Mouse (Mus musculus) embryo, embryonic 11 days (tissue): ENCODE measurements around the gene Abcc6.
A peak's percentile ranks its signal among the peaks of the same experiment; 100 is the strongest.

ENCODE experiments used
- DNase-seq: peaks from one replicate; pipeline ENCODE4 v3.0.0-alpha.2; 2015

Abcc6 gene

DNA sequence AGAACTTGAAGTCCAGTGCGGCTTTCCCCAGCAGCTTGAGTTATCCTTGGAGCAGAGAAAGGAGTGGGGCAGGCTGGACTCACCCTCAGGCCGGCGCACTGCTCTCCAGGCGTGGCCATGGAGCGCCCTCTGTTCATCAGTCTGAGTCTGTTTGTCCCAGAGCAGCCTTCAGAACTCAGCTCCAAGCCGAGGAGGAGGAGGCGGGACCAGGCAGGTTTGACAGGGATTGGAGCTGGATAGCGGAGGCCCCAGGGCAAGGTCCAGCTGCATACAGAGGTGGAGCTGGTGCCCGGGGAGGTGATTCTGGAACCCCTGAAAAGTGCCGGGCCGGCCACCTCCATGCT lies at the start of gene Abcc6:
TSS of gene Abcc6 (minus strand) at position 158 of the 344 bp plus-strand sequence.
- peak; percentile 53 for DNase-seq

DNA sequence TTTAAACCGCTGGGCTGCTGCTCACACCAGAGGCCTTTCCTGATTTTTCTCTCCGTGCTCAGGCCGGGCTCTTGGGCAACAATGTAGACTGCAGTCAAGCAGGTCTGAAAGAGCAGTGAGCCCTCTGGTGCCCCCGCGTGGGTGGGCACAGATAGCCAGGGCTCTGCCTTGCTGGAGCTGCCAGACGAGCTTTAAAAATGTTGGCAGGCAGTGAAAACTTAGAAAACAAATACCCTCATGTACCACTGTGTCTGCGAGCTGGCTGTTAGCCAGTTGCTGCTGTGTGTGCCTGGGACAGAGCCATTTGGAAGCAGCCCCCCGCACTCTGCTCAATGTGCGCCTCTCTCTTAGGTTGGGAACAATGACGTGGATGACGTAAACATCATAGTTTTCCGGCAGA lies 47.6 kb upstream of the Abcc6 start:
- DNase-seq, result no peak

DNA sequence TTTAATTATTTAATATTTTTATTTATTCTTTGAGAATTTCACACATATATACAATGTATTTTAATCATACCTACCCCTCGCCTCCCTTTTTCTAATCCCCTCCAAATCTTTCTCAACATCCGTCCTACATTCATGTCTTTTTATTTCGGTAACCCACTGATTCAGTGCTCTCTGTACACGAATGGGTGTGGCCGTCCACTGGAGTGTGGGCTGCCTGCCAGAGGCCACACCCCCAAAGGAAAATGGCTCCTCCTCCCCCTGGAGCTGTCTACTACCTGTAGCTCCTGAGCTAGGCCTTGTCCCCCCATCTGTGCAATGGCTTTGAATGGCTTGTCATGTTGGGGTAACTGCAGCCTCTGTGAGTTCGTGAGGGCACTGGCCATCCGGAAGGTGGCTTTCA lies 46.7 kb upstream of the Abcc6 start:
- no peak for DNase-seq

DNA sequence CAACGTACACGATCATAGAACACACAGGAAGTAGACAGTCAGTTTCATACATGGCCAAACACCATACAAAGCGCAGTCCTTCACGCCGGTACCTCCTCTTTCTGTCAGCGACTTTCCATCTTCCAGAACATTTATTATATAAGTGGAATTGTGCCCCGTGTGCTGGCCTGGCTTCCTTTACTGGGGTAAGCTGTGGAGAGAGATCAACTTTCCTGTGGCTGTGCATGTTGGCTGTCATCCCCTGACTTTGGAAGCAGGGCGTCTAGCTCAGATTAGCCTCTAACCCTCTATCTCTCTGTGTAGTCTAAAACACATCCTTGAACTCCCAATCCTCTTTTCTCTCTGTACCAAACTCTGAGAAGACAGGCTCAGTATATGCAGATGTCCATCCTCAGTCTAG lies 38.7 kb upstream of the Abcc6 start:
- no peak for DNase-seq

DNA sequence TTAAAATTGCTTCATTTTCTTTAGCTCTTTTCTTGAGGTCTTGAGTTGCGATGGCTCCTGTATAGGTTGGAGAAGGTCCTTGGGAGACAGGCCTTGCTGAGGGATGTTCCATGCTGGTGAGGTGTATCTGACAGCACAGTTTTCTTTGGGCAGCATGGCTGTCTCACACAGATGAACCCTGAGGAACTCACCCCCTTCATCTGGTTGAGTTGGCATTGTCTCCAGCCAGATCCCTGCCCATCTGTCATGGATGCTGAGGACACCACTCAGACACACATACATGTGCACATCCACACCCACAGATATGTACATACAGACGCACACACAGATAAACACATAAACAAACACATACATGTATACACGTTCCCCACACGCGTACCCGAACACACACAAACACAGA lies 33.2 kb upstream of the Abcc6 start:
- DNase-seq, result no peak

DNA sequence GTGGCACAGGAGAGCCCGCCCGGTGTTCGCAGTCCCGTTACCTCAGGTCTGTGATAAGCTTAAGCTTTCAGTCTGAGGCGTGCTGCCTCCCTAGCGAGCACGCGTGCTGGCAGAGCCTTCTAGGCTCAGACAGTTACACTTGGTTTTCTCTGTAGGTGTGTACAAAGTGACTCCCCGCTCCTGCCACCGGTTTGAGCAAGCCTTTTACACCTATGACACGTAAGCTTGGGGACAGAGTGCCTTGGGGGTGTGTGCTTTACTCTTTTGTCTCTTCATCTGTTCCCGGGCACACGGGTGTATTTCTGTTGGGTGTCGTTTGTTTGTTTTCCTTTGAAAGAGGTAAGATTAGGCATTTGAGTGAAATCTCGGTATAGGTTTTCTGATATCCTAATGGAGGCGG lies 31.5 kb upstream of the Abcc6 start:
- no peak for DNase-seq

DNA sequence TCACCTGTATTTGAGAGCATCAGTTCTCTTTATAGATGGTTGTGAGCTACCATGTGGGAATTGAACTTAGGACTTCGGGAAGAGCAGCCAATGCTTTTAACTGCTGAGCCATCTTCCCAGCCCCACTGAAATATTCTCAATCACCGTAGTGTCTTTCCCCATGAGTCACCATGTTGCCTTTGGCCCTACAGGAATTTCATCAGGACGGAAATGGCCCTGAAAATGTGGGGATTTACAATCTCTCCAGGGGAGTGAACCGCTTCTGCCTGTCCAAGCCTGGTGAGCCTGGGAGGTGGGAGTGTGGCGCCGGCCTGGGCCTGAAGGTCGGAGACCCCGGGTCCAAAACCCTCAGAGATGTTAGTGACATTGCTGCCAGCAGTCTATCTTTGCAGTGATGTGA lies 30.6 kb upstream of the Abcc6 start:
- DNase-seq, result no peak

DNA sequence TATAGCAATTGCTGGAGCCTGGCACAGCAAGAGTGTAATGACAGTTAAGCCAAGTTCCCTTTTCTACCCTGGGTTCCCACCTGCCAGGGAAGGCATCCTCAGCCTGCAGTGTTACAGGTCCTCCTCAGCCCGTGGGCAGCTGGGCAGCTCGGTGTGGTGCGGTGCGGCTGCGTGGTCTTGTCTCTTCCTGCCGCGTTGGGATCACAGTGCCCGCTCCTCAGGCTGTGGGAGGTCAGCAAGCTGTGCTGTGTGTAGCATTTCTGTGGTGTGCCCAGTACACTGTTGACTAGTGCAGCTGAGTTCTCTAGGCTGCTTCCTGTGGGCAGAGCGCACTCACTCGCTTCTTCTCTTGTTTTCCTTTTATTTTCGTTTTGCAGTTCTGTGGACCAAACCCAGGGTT lies 28.8 kb upstream of the Abcc6 start:
- DNase-seq, result no peak

DNA sequence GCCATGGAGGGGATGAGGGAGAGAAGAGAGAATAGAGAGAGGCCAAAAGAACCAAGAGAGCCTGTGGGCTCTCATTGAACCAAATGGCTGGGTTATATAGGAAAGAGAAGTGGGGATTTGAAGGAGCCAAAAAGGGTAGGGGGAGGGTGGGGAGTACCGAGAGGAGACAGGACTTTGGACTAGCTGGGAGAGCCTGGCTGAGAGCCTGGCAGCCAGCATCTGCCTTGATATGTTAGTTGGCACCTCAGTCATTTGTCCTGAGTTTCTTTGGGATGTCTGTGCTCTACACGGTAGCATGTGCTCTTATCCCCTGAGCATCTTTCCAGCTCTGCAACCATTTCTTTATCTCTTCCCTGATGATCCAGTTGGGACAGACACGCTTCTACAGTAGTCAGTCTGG lies 23.5 kb upstream of the Abcc6 start:
- no peak for DNase-seq

DNA sequence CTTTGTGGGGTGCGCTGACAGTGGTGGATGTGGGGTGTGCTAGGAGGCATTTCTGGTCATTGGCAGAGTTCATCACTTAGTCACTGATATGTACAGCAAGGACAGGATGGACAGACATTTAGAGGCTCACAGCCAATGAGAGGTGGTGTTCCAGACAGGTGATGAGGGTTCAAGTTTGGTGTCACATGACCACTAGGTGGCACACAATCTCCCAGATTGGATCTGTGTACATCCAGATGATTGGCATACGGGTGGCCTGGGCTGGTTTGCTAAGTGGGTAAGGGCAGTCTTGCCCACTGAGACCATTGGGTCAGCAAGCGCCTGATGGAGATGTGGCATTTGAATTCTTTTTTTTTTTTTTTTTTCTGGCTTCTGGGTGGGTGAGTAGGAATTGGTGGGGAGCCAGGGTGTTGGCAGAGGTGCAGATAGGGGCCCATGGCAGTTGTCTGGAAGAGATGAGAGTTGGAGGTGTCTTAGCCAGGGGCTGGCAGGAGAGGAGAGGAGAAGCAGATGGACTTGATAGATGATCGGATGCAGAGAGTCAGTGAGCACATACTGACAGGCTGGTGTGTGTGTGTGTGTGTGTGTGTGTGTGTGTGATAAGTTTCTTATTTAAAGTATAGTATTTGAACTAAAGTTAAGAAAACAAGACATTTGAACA lies 22.2 kb upstream of the Abcc6 start:
- peak; percentile 36 for DNase-seq

DNA sequence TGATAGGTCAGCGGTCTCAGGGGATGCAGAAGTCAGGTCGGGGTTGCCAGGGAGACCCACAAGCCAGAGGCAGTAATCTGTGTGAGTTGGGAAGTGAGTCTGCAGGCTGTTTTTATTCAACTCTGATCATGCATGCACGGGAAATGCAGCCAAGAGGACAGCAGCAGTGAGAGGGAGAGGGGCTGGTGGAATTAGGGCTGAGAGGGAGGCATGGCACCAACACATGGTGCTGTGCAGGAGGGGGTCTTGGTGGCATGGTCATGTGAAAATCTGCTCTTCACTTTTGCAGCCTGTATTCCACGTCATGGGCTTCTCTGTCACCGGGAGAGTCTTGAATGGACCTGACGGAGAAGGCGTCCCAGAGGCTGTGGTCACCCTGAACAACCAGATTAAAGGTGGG lies 19.9 kb upstream of the Abcc6 start:
- DNase-seq, result no peak

DNA sequence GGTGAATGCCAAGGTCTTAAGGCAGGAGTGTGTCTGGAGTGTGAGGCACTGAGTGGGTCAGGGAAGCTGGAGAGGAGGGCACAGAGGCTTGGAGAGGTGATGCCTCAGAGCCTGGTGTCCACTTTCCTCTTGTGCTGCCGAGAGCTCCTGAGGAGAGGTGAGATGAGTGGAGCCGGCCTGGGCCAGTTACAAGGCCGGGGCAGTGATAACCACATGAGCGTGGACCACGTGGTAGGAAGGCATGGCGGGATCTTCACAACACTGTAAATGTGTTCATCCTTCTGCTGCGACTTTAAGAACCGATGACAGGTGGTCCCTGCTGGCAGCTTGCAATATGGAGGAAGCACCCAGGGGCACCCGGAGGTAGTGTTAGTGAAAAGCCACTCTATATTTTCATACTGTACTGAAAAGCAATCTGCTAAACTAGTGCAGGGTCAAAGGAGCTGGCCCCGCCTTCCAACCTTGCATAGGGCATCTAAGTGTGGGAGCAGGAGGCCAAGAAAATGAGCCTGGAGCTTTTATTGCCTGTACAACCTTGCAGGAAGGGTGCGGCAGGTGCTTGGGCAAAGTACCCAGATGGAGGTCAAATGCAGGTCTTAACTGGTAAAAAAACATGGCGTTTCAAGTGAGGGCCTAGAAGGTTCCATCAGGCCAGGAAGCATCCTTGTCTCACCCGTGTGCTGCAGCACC lies 17.9 kb upstream of the Abcc6 start:
- DNase-seq, result no peak

DNA sequence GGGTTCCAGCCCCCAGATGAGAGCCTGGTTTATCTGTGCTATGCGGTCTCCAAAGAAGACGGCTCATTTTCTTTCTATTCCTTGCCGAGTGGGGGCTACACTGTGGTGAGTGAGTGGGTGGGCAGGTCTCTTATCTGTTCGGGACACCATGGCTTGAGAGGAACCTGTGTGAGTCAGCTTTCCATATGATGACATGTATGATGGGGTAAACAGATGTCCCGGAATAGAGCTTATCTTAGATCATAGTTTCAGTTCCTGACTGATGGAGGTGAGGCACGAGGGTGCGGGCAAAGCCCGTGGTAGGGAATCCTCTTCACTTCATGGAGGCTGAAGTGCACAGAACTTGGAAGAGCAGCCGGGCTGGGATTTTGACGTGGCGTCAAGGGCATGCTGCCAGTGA lies 15.8 kb upstream of the Abcc6 start:
- no peak for DNase-seq

DNA sequence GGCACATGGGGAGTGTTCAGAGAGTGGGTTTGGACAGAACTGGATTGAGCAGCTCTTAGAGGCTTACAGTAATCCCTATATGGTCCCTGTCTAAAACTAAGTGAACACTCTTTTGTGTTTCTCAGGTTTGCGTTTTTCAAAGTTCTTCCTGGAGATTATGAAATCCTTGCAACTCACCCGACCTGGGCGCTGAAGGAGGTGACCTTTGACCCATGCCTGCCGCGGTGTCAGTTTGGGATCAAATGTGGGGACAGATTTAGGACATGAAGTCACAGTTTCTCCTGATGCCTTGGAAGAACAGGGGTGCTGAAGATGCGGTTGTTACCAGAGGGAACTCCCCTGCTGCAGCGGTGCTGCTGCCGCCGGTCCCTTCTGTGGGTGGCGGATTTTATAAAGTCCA lies 14.0 kb upstream of the Abcc6 start:
- no peak for DNase-seq

DNA sequence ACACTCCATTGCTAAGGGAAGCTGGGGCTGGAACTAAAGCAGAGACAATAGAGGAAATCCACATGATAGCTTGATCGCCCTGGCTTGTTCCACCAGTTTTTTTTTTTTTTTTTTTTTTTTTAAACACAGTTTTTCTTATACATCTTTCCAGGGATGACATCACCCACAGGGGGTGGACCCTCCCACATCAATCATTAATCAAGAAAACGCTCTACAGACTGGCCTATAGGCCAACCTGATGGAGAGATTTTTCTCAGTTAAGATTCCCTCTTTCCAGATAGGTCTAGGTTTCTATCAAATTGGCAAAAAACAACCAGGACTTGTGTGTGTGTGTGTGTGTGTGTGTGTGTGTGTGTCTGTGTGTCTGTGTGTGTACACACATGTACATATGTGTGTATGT lies 9.8 kb upstream of the Abcc6 start:
- no peak for DNase-seq

DNA sequence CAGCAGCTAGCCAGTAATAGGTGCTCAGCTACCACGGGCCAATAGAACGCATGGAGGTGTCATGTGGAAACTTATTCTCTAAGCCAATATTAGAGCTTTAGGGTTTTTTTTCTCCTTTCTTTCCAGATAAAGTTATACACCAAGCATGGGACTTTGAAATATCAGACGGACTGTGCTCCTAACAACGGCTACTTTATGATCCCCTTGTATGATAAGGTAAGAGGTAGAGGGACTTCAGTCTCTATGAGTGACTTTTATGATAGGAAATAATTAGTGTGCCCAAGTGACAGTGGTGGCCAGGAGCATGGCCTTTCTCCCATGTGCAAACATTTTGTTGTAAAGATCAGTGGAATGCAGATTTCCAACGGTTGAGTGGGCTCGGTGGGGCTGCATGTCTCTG lies 7.3 kb upstream of the Abcc6 start:
- DNase-seq, result no peak

DNA sequence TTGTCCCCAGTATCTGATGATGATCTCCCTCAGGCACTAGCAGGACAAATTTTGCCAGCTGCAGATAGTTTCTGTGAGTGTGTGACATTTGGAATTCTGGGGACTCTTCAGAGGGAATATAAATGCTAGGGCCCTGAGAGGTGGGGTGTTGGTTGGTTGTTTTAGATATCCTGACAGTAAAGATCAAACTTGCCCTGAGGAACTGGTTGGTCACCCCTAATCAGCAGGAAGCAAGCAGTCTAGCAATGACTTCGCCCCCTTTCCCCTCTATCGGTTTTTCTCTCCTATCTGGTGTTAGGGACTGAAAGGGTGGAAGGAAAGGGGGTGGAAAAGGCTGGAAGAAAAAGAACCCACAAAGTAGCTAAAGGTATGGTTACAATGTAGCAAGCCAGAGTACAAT lies 5.4 kb upstream of the Abcc6 start:
- DNase-seq, result no peak

DNA sequence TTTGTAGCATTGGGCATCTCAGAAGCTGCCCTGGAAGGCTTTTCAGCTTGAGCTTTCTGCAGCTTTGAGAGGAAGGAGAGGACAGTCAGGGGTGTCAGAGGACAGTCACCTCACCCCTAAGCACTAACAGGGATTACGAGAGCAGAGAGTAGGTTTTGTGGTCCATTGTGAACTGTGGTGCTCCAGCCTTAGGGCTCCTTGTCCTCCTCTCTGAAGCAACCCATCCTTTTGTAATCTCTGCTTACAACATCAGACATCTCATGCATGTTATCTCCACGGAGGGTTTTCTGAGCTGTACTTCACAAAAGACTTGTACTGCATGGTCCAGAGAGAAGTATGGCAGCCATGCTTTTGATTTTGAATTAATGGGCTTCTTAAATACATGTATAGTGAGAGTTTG lies 4.9 kb upstream of the Abcc6 start:
- no peak for DNase-seq

DNA sequence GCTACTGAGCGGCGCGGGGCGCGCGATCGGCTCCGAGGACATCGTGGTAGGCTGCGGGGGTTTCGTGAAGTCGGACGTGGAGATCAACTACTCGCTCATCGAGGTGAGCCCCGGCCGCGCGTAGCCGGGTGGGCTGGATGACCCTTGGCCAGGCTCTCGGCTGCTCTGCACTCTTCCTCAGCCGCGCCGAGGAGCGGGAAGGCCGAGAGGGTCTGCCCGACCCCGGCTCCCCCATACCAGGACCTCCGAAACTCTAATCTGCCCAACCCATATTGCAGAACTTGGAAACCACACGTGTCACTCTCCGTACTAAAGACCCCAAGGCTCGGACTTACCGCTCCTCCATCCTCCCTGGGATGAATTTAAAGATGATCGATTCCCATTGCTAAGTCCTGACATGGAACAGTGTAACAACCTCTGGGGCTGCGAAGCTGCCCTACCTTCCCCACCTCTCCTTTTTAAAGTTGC lies 3.8 kb upstream of the Abcc6 start:
- DNase-seq, result no peak

DNA sequence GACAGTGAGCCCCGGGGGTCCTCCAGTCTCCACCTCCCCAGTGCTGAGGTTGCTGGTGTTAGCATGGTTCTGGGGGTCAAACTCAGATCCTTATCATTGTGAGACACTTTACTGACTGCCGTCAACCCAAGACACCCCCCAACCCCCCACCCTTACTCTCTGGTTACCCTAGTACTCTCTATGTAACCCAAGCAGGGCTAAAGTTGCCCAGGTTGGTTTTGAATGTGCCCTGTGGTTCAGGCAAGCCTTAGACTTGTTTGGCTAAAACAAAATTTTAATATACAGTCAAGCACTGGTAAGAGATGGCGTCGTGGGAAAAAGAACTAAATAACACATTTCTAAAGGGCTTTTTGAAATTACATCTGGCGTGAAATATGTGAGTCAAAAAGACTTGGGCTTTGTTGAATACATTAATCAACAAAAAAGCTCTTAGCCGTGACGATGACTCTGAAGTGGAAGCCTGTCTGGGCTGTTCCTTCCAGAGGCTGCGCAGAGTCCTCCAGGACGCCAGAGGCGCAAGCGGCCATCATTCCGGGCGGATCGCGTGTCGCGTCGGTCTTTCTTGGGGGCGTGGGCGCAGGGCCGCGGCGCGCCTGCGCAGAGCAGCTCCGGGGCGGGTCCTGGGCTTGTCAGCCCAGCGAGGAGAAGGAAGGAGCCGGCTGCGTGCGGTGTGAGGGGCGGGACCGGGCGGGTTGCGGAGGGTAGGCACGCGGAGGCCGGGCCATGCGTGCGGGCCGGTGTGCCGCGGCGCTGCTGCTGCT lies 3.2 kb upstream of the Abcc6 start, which contains the start of gene Nomo1:
TSS of gene Nomo1 (plus strand) at position 590 of the 761 bp plus-strand sequence.
- DNase-seq, result peak; percentile 96

DNA sequence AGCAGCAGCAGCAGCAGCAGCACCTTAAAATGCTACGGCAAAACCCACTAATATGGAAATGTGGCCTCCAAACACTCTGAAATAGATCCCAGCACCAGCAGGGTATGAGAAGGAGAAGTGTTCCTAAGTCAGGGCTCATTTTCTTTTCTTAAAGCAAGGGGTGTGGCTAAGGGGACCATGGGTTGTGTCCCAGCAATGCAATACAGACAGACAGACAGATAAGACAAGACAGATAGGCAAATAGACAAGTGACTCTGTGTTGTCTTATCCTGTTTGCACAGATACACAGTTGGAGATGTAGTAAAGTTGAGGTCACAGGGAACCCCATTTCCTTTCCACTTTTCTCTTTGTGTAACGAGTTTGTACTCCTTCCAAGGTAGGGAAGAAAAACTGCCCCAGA lies 973 bp upstream of the Abcc6 start:
- DNase-seq, result no peak

DNA sequence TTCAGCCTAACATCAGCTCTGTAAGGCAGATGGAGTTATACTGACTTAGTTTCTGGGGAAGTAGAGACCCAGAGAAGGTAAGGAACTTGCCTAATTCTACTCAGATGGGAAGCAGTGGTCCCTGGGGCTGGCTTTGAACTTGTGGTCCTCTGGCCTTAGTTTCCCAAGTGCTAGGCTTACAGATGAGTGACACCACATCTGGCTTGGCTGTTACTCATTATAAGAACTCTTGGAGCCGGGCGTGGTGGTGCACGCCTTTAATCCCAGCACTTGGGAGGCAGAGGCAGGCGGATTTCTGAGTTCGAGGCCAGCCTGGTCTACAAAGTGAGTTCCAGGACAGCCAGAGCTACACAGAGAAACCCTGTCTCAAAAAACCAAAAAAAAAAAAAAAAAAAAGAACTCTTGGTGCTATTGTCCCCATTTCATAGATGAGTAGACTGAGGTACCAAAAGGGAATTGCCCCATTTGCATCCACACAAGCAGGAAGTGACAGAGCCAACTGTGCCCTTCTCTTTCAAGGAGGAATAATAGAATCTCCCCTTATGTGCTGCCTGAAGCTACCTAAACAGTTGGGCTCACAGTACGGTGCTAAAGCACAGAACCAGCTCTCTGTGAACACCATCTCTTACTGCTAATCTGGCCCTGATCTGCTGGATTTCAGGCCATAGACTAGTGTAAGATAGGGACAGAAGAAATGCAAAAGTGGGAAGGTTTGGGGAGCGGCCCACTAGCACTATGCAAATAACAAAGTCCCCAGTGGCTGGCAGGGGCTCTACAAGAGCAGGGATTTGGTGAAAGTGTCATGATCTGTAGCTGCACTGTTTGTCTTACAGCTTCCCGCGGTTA lies 580 bp downstream of the Abcc6 start:
- DNase-seq, result no peak

DNA sequence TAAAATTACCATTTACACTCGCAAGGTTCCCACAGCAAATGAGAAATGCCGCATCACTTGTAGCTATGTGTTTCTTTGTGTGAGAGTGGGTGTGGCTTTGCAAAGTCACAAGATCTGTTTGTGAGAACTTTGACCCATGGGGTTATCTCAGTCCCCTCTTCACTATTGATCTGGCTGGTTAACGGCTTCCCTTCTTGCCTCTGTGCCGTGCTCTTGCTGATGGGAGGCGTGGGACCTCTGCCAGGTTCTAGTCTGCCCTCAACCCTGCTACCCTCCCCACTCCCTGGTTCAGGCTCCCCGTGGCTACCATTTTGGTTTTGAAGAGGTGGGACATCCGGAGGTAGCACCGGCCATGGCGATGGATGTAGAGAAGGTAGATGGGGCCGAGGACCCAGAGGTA lies 1.4 kb downstream of the Abcc6 start:
- no peak for DNase-seq
